Mouse (Mus musculus) erythroblast, embryonic 14.5 days (primary cell): ENCODE data around the gene Hsf2. TPM values are rescaled to one million over a fixed set of nuclear protein-coding genes. Genes with fewer than 3 reads are reported as not detected.
"Not testable (repeated sequence)": the region's sequence is repeated elsewhere in the genome, so short reads cannot be mapped to it uniquely, and the experiment has no call there.

Source experiments
- H3K27me3 ChIP-seq: 2 replicates; pipeline ENCODE4 v1.6.1; 2012; ENCODE audit warnings: inconsistent platforms; ENCODE audit not compliant: control insufficient read depth
- H3K36me3 ChIP-seq: 2 replicates; pipeline ENCODE4 v1.6.1; 2012; ENCODE audit warnings: mild to moderate bottlenecking, inconsistent platforms; ENCODE audit not compliant: control insufficient read depth
- H3K4me1 ChIP-seq: 2 replicates; pipeline ENCODE4 v1.6.1; 2012; ENCODE audit warnings: inconsistent platforms; ENCODE audit not compliant: control insufficient read depth
- H3K4me3 ChIP-seq: replicated peaks from 2 replicates; pipeline ENCODE3; 2012; ENCODE audit warnings: moderate library complexity, mild to moderate bottlenecking, inconsistent platforms
- H3K9me3 ChIP-seq: 2 replicates; pipeline ENCODE4 v1.6.1; 2012; ENCODE audit warnings: low read length, inconsistent platforms, mixed read lengths; ENCODE audit not compliant: control insufficient read depth
- GATA1 ChIP-seq: IDR thresholded peaks from 2 replicates; pipeline ENCODE4 v1.6.1; 2012; ENCODE audit warnings: low read length, inconsistent platforms, mixed read lengths
- TAL1 ChIP-seq: IDR thresholded peaks from 3 replicates; pipeline ENCODE4 v1.6.1; 2012; ENCODE audit warnings: low read length, inconsistent platforms, mixed read lengths
- polyA plus RNA-seq: library from polyadenylated mRNA; stranded (reverse); fragments of >175 nt; gene quantifications from 2 replicates; pipeline ENCODE4 v1.2.3, GENCODE M21; 2012

Gene Hsf2
- polyA plus RNA-seq: 0.01 TPM in 1 of 2 replicates, not detected in the other

GRCm38 (mm10) chr10:57485908-57486541 is at the start of gene Hsf2:
Hsf2 (plus strand) TSS chr10:57486385.
- no peaks in the 10 kb centered on the region for H3K9me3 ChIP-seq
- TF ChIP-seq GATA1 (no peak), TAL1 (no peak)
- H3K36me3 ChIP-seq: no peaks in the 10 kb centered on the region

GRCm38 (mm10) chr10:57437898-57438297 is 48.3 kb upstream of the Hsf2 start:
- H3K36me3 ChIP-seq: no peaks in the 10 kb centered on the region
- H3K4me1 ChIP-seq: no peaks in the 10 kb centered on the region
- H3K27me3 ChIP-seq: no peaks in the 10 kb centered on the region
- TF ChIP-seq GATA1 (no peak), TAL1 (no peak)
- no peak overlapping the region for H3K4me3 ChIP-seq
- H3K9me3 ChIP-seq: 0 out of 2 replicates have a peak, but pooled peaks cover 2% of the 10 kb centered on the region

More at GRCm38 (mm10) chr10:57485908-57486541, at the start of gene Hsf2:
- Histone ChIP-seq H3K4me1 (peaks cover 19% of the 10 kb centered on the region), H3K27me3 (peaks cover 4% of the 10 kb centered on the region), H3K4me3 (peak within 1 kb of the TSS; percentile 78)

GRCm38 (mm10) chr10:57441049-57441448 is 45.1 kb upstream of the Hsf2 start:
- no peak overlapping the region for H3K4me3 ChIP-seq
- peaks cover 2% of the 10 kb centered on the region; the same call in 1 of the 2 replicates for H3K9me3 ChIP-seq
- no peaks in the 10 kb centered on the region for H3K36me3 ChIP-seq
- TF ChIP-seq GATA1: no peak
- no peak for TF ChIP-seq TAL1
- H3K4me1 ChIP-seq: no peaks in the 10 kb centered on the region
- no peaks in the 10 kb centered on the region for H3K27me3 ChIP-seq

- Histone ChIP-seq H3K9me3 (no peaks in the 10 kb centered on the region; the same call in 1 of the 2 replicates), H3K27me3 (no peaks in the 10 kb centered on the region), H3K36me3 (no peaks in the 10 kb centered on the region), H3K4me1 (no peaks in the 10 kb centered on the region), H3K4me3 (no peak overlapping the region)
- TF ChIP-seq TAL1 (no peak), GATA1 (no peak)
These were observed 41.8 kb upstream of the Hsf2 start for GRCm38 (mm10) chr10:57444392-57444791.

GRCm38 (mm10) chr10:57445655-57446054 is 40.5 kb upstream of the Hsf2 start:
- H3K4me3 ChIP-seq: no peak overlapping the region
- H3K27me3 ChIP-seq: no peaks in the 10 kb centered on the region
- H3K36me3 ChIP-seq: no peaks in the 10 kb centered on the region
- H3K9me3 ChIP-seq: no peaks in the 10 kb centered on the region; the same call in 1 of the 2 replicates
- H3K4me1 ChIP-seq: no peaks in the 10 kb centered on the region
- TF ChIP-seq TAL1 (no peak), GATA1 (no peak)

GRCm38 (mm10) chr10:57447657-57448050 is 38.5 kb upstream of the Hsf2 start:
- TF ChIP-seq GATA1 (no peak), TAL1 (no peak)
- H3K4me3 ChIP-seq: no peak overlapping the region
- no peaks in the 10 kb centered on the region for H3K4me1 ChIP-seq
- H3K9me3 ChIP-seq: no peaks in the 10 kb centered on the region; the same call in 1 of the 2 replicates
- H3K36me3 ChIP-seq: no peaks in the 10 kb centered on the region
- no peaks in the 10 kb centered on the region for H3K27me3 ChIP-seq

GRCm38 (mm10) chr10:57448051-57448716 is 38.0 kb upstream of the Hsf2 start:
- no peaks in the 10 kb centered on the region for H3K4me1 ChIP-seq
- H3K9me3 ChIP-seq: no peaks in the 10 kb centered on the region; the same call in 1 of the 2 replicates
- H3K4me3 ChIP-seq: no peak overlapping the region
- TF ChIP-seq TAL1 (no peak), GATA1 (no peak)
- no peaks in the 10 kb centered on the region for H3K27me3 ChIP-seq
- H3K36me3 ChIP-seq: no peaks in the 10 kb centered on the region

GRCm38 (mm10) chr10:57463298-57463697 is 22.9 kb upstream of the Hsf2 start:
- H3K36me3 ChIP-seq, H3K27me3 ChIP-seq, H3K9me3 ChIP-seq, H3K4me3 ChIP-seq, H3K4me1 ChIP-seq: not testable (repeated sequence)

GRCm38 (mm10) chr10:57465768-57466167 is 20.4 kb upstream of the Hsf2 start:
- Histone ChIP-seq H3K36me3 (no peaks in the 10 kb centered on the region), H3K9me3 (no peaks in the 10 kb centered on the region), H3K27me3 (no peaks in the 10 kb centered on the region), H3K4me3 (no peak overlapping the region), H3K4me1 (no peaks in the 10 kb centered on the region)
- no peak for TF ChIP-seq TAL1
- TF ChIP-seq GATA1: no peak
